Mouse (Mus musculus) midbrain, postnatal 0 days (tissue): Measurements from ENCODE around the gene Acat3. TPM values are rescaled to one million over a fixed set of nuclear protein-coding genes. Genes with fewer than 3 reads are reported as not detected.

Experiments used
- ATAC-seq: fragments of 200-750 bp; cut with Nextera tagmentation; 2 replicates; pipeline ENCODE4 v1.8.0; 2017; ENCODE audit warnings: moderate number of reproducible peaks, mild to moderate bottlenecking, moderate TSS enrichment, moderate library complexity; ENCODE audit not compliant: low FRiP score
- DNase-seq: peaks from one replicate; pipeline ENCODE4 v3.0.0-alpha.2; 2015; ENCODE audit warnings: low spot score
- H3K27ac ChIP-seq: fragments of 300-500 bp; sonication (generic); 2 replicates; pipeline ENCODE4 v1.5.1; 2014; ENCODE audit warnings: low read depth, mild to moderate bottlenecking, low read length, mixed read lengths
- H3K27me3 ChIP-seq: fragments of 300-500 bp; sonication (generic); 2 replicates; pipeline ENCODE4 v1.6.1; 2014; ENCODE audit warnings: low read length, control low read depth, mixed read lengths; ENCODE audit not compliant: insufficient read depth
- H3K36me3 ChIP-seq: fragments of 300-500 bp; sonication (generic); 2 replicates; pipeline ENCODE4 v1.6.1; 2014; ENCODE audit warnings: low read length, control low read depth, mixed read lengths; ENCODE audit not compliant: insufficient read depth
- H3K4me1 ChIP-seq: fragments of 300-500 bp; sonication (generic); 2 replicates; pipeline ENCODE4 v1.6.1; 2014; ENCODE audit warnings: mild to moderate bottlenecking, control low read depth, antibody characterized with exemption, low read length, mixed read lengths; ENCODE audit not compliant: insufficient read depth
- H3K4me2 ChIP-seq: fragments of 300-500 bp; sonication (generic); 2 replicates; pipeline ENCODE4 v1.6.1; 2014; ENCODE audit warnings: low read depth, mild to moderate bottlenecking, low read length, mixed read lengths; ENCODE audit not compliant: poor library complexity, severe bottlenecking
- H3K4me3 ChIP-seq: fragments of 300-500 bp; sonication (generic); 2 replicates; pipeline ENCODE4 v1.5.1; 2014; ENCODE audit warnings: low read depth, mild to moderate bottlenecking, low read length, moderate library complexity
- H3K9ac ChIP-seq: fragments of 300-500 bp; sonication (generic); replicated peaks from 2 replicates; pipeline ENCODE4 v1.6.1; 2014; ENCODE audit warnings: mild to moderate bottlenecking, low read length, moderate library complexity, mixed read lengths; ENCODE audit not compliant: poor library complexity, severe bottlenecking
- H3K9me3 ChIP-seq: fragments of 300-500 bp; sonication (generic); 2 replicates; pipeline ENCODE4 v1.6.1; 2016; ENCODE audit warnings: low read length, control low read depth
- CTCF ChIP-seq: IDR thresholded peaks from 2 replicates; pipeline ENCODE4 v1.5.1; 2016; ENCODE audit warnings: antibody characterized with exemption, mild to moderate bottlenecking
- WGBS: fragments of 180-500 bp; shearing (Covaris S2); extraction: QIAGEN DNeasy Blood & Tissue Kit; methylation state at CpG from one replicate; pipeline ENCODE4 v1.1.7; 2014; 5-methylcytosine and 5-hydroxymethylcytosine counted together
- polyA plus RNA-seq: library from polyadenylated mRNA; unstranded; fragments of >200 nt; fragmentation: Nextera tagmentation; extraction: Ambion mirVana; gene quantifications from 2 replicates; pipeline ENCODE4 v1.2.1, GENCODE M21; 2015
- total RNA-seq: library from RNA; depleted of rRNA; stranded (reverse); fragments of >200 nt; gene quantifications from 2 replicates; pipeline ENCODE4 v1.2.3, GENCODE M21; 2014

Acat3 gene
- total and polyA plus RNA-seq, 2 experiments from 2014 or later, result 0.82 to 1.5 TPM

DNA sequence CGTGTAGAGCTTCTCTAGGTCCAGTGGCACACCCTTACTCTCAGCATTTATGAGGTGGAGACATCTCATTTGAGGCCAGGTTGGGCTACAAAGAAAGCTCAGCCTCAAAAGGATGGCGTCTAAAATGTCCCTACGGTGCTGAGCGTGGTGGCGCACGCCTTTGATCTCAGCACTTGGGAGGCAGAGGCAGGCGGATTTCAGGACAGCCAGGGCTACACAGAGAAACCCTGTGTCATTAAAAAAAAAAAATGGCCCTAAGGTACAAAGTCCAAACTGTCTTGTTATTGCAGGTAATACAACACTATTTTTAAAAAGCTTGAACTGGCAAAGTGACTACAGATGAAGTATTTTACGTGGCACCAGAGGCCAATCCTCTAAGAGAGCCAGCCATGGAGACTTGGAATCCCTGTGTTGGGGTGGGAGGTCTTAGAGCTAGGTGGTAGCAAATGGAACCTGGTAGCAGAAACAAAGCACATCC lies 14.7 kb downstream of the Acat3 start:
- ATAC-seq, result no peak
- no peak overlapping the region for H3K4me3 ChIP-seq
- H3K4me2 ChIP-seq, result no peak overlapping the region
- no peak overlapping the region for H3K27ac ChIP-seq
- no peaks in the 10 kb centered on the region for H3K27me3 ChIP-seq
- H3K4me1 ChIP-seq, result no peaks in the 10 kb centered on the region
- H3K9me3 ChIP-seq, result no peaks in the 10 kb centered on the region
- DNase-seq, result no peak
- 91% methylated on average over 8 of the region's 8 CpGs for WGBS
- no peak for TF ChIP-seq CTCF
- H3K9ac ChIP-seq, result no peak overlapping the region
- peaks cover 30% of the 10 kb centered on the region for H3K36me3 ChIP-seq

DNA sequence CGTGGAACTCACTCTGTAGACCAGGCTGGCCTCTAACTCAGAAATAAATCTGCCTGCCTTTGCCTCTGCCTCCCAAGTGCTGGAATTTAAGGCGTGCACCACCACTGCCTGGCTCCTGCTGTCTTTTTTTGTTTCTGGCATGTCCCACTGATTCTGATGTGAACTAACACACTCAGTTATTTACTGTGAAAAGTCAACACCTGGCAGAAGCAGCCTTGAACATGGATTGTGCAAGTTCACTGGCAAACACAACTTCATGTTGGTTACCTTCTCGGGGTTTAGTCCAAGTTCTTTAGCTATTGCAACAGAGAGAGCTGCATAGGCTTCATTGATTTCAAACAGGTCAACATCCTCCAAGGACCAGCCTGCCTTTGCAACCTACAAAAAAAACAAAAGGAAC lies 15.4 kb downstream of the Acat3 start:
- TF ChIP-seq CTCF, result no peak
- H3K36me3 ChIP-seq, result peaks cover 30% of the 10 kb centered on the region
- ATAC-seq, result no peak

GRCm38 (mm10) chr17:12921073-12921472 lies 19.3 kb downstream of the Acat3 start:
- no peak for TF ChIP-seq CTCF
- no peaks in the 10 kb centered on the region for H3K27me3 ChIP-seq
- 91% methylated on average over 1 of the region's 1 CpGs for WGBS

More for the DNA sequence above, 15.4 kb downstream of the Acat3 start:
- H3K4me1 ChIP-seq, result no peaks in the 10 kb centered on the region
- WGBS, result 89% methylated on average over 3 of the region's 3 CpGs
- no peak overlapping the region for H3K27ac ChIP-seq
- no peak overlapping the region for H3K4me2 ChIP-seq
- H3K9ac ChIP-seq, result no peak overlapping the region
- H3K9me3 ChIP-seq, result no peaks in the 10 kb centered on the region
- DNase-seq, result no peak
- H3K4me3 ChIP-seq, result no peak overlapping the region
- H3K27me3 ChIP-seq, result no peaks in the 10 kb centered on the region

DNA sequence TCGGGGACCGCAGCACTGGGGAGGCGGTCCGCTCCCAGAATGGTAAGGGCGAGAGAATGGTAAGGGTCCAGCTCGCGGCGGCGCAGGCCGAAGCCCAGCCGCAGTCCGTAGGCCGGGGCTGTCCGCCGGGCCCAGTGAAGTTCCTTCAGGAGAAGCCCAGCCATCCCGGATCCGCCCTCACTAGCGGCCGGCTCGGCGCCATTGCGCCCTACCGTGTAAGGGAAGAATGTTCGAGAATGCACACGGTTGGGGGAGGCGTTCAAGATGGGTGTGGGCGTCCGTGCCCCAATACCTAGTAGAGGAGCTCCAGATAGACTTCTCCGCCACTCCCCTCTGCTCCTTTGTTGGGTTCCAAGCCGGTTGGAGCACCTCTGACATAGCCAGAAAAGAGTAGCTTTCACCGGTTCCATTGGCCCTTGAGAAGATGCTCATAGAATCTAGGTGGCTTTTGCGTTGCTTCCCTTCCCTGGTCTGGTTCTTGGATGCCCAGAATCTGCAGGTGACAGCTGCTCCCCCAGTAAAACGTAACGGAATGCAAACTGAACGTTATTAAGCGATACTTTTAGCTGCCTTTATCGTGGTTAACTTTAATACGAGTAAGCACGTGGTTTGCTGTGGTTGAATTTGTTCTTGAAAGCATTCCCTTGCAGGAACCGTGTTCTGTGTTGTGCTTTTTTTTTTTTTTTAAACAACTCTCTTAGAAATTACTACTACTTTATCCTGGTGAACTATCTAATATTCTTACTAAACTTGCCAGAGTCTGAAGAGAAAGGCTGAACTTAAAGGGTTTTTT lies 23.6 kb downstream of the Acat3 start:
- Histone ChIP-seq H3K36me3 (peaks cover 30% of the 10 kb centered on the region), H3K4me3 (peak overlapping the region; percentile 71), H3K27ac (peak overlapping the region; percentile 88), H3K9ac (peak overlapping the region; percentile 90), H3K27me3 (no peaks in the 10 kb centered on the region), H3K9me3 (no peaks in the 10 kb centered on the region), H3K4me1 (no peaks in the 10 kb centered on the region), H3K4me2 (peak overlapping the region; percentile 82)
- ATAC-seq (peak; percentile 53), DNase-seq (peak; percentile 9)
- no peak for TF ChIP-seq CTCF
- WGBS, result under 1% methylated on average over 40 of the region's 40 CpGs

More at GRCm38 (mm10) chr17:12921073-12921472, 19.3 kb downstream of the Acat3 start:
- Histone ChIP-seq H3K27ac (no peak overlapping the region), H3K4me3 (no peak overlapping the region), H3K4me1 (no peaks in the 10 kb centered on the region), H3K4me2 (no peak overlapping the region), H3K9ac (no peak overlapping the region), H3K36me3 (peaks cover 36% of the 10 kb centered on the region), H3K9me3 (no peaks in the 10 kb centered on the region)
- DNase-seq (no peak), ATAC-seq (no peak)

- WGBS, result under 1% methylated on average over 56 of the region's 56 CpGs
- Histone ChIP-seq H3K36me3 (peaks cover 25% of the 10 kb centered on the region), H3K27ac (peak within 1 kb of the TSS; percentile 88), H3K27me3 (no peaks in the 10 kb centered on the region), H3K4me2 (peak within 1 kb of the TSS; percentile 82), H3K4me1 (no peaks in the 10 kb centered on the region), H3K9me3 (no peaks in the 10 kb centered on the region), H3K4me3 (peak within 1 kb of the TSS; percentile 71), H3K9ac (peak within 1 kb of the TSS; percentile 90)
- TF ChIP-seq CTCF, result no peak
- DNase-seq (peak; percentile 100), ATAC-seq (peak; percentile 99)
These were observed 24.4 kb downstream of the Acat3 start, which contains the start of gene Mrpl18 for GRCm38 (mm10) chr17:12915881-12916583. TSS of gene Mrpl18 (minus strand) at chr17:12916345.

DNA sequence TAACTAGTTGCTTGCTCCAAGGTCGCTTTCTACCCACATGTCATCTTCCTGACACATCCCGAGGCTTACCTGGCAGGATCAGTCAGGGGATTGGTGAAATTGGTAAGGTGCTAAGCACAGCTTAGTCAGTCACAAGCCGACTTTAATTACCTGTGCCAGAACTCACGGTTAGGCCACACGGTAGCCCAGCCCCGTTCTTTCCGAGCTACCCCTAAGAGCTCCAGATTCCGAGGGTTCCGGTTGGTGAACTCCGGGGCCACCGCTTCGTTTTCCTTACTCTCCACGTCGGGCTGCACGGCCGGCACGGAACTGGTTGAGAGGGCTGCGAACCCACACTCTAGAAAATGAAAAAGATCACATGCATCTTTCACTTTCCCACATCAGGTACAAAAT lies 24.9 kb downstream of the Acat3 start, which contains the start of gene Tcp1:
Gene Tcp1, plus strand, starts transcription at position 214 of the 393 bp plus-strand sequence.
- H3K4me2 ChIP-seq, result peak within 1 kb of the TSS; percentile 82
- no peaks in the 10 kb centered on the region for H3K27me3 ChIP-seq
- H3K27ac ChIP-seq, result peak within 1 kb of the TSS; percentile 88
- H3K36me3 ChIP-seq, result peaks cover 30% of the 10 kb centered on the region
- ATAC-seq (peak; percentile 14), DNase-seq (no peak)
- H3K4me3 ChIP-seq, result peak within 1 kb of the TSS; percentile 71
- no peaks in the 10 kb centered on the region for H3K9me3 ChIP-seq
- peak within 1 kb of the TSS; percentile 90 for H3K9ac ChIP-seq
- no peak for TF ChIP-seq CTCF
- no peaks in the 10 kb centered on the region for H3K4me1 ChIP-seq
- WGBS, result under 1% methylated on average over 18 of the region's 18 CpGs
